Mouse (Mus musculus): ENCODE data around the gene Gm2056. TPM values are rescaled to one million over a fixed set of nuclear protein-coding genes. Genes with fewer than 3 reads are reported as not detected.
"Not testable (repeated sequence)": the region's sequence is repeated elsewhere in the genome, so short reads cannot be mapped to it uniquely, and the experiment has no call there.

Gm2056 gene
- not detected in 2 replicates for polyA plus RNA-seq (2016; fragmentation: Nextera tagmentation; extraction: Ambion mirVana)

DNA sequence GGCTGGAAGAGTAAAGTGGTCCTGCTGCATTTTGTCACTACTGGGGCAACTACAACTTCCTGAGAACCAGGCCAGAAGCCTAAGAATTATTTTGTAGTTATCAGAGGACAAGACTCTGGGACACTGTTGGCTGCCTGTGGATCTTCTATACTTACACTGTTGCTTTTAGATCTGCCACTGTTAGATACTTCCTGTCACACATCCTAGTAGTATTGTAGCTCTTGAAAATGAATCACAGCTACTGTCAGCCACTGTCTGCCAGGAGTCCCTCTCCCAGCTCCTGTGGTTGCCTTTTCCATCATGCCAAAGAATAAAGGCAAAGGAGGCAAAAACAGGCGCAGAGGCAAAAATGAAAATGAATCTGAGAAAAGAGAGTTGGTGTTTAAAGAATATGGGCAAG is at the start of gene Gm2056:
Gene Gm2056 (plus strand): TSS at position 301 of the 400 bp plus-strand sequence.
- H3K9me3 ChIP-seq; H3K27me3 ChIP-seq (ENCODE audit: poor library complexity, severe bottlenecking); H3K36me3 ChIP-seq (replicated peaks); DNase-seq (ENCODE audit: extremely low spot score, low spot score); H3K4me1 ChIP-seq; H3K4me3 ChIP-seq; H3K27ac ChIP-seq: not testable (repeated sequence)
- 72% methylated on average over 1 of the region's 1 CpGs for WGBS

DNA sequence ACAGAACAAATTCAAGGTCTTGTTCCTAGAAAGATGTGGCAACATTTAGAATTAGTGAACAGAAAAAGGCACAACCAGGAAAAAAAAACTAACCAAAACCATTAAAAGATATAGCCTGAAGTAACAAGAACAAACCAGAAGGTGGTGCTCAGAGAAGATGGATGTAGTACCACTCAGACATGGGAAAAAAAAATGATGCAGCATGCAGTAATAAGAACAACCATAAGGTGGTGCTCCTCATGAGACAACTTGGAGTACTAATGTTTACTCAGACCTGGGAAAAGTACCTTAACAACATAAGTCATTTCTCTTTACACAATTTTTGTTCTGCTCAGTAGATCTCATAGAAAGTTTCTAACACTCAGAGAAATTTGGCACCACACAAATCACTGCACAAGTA is 42.8 kb upstream of the Gm2056 start:
- not testable (repeated sequence) for H3K4me1 ChIP-seq; H3K36me3 ChIP-seq (replicated peaks); H3K27me3 ChIP-seq (ENCODE audit: poor library complexity, severe bottlenecking); H3K9me3 ChIP-seq; DNase-seq (ENCODE audit: extremely low spot score, low spot score); H3K27ac ChIP-seq; H3K4me3 ChIP-seq

DNA sequence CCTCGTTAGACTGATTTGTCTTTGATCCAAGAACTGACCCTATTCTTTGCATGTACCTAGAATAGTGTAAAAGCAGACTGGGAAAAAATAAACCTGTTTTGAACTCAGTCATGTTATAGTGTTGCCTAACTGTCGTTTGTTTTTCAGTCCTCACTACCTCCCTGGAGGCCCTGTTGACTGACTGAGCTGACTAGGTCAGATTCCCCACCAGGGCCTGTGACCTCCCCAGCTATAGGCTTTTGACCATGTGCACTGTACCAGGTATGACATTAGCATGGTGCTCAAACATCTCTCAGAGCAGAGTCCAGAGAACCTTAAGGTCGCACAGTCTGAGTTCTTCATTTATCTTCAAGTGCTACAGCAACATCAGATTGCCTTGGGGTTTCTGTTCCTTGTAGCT is 22.7 kb upstream of the Gm2056 start:
- not testable (repeated sequence) for H3K27me3 ChIP-seq (ENCODE audit: poor library complexity, severe bottlenecking); H3K4me1 ChIP-seq; H3K36me3 ChIP-seq (replicated peaks); DNase-seq (ENCODE audit: extremely low spot score, low spot score); H3K27ac ChIP-seq; H3K4me3 ChIP-seq; H3K9me3 ChIP-seq
- 83% methylated on average over 3 of the region's 3 CpGs for WGBS

DNA sequence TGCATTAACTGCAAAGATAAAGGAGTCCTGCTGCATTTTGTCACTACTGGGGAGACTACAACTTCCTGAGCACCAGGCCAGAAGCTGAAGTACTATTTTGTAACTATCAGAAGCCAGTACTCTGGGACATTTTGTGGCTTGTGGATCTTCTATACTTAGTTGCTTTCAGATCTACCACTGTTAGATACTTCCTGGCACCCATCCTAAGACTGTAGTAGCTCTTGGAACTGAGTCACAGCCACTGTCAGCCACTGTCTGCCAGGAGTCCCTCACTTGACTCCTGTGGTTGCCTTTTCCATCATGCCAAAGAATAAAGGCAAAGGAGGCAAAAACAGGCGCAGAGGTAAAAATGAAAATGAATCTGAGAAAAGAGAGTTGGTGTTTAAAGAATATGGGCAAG is 15.3 kb upstream of the Gm2056 start, which contains the start of gene Gm2075:
Gene Gm2075 (plus strand): TSS at position 301 of the 400 bp plus-strand sequence.
- not testable (repeated sequence) for H3K9me3 ChIP-seq; H3K27ac ChIP-seq; H3K4me3 ChIP-seq; H3K4me1 ChIP-seq; DNase-seq (ENCODE audit: extremely low spot score, low spot score); H3K27me3 ChIP-seq (ENCODE audit: poor library complexity, severe bottlenecking); H3K36me3 ChIP-seq (replicated peaks)
- WGBS, result no CpG with 5 or more reads among the region's 1 CpGs

DNA sequence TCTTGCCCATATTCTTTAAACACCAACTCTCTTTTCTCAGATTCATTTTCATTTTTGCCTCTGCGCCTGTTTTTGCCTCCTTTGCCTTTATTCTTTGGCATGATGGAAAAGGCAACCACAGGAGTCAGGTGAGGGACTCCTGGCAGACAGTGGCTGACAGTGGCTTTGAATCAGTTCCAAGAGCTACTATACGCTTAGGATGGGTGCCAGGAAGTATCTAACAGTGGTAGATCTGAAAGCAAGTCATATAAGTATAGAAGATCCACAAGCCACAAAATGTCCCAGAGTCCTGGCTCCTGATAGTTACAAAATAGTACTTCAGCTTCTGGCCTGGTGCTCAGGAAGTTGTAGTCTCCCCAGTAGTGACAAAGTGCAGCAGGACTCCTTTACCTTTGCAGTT is 8.1 kb upstream of the Gm2056 start, which contains the start of gene Gm6803:
Gene Gm6803 (minus strand): TSS at position 101 of the 400 bp plus-strand sequence.
- not testable (repeated sequence) for DNase-seq (ENCODE audit: extremely low spot score, low spot score); H3K36me3 ChIP-seq (replicated peaks); H3K4me3 ChIP-seq; H3K4me1 ChIP-seq; H3K27ac ChIP-seq; H3K9me3 ChIP-seq; H3K27me3 ChIP-seq (ENCODE audit: poor library complexity, severe bottlenecking)
- WGBS, result 82% methylated on average over 2 of the region's 2 CpGs

DNA sequence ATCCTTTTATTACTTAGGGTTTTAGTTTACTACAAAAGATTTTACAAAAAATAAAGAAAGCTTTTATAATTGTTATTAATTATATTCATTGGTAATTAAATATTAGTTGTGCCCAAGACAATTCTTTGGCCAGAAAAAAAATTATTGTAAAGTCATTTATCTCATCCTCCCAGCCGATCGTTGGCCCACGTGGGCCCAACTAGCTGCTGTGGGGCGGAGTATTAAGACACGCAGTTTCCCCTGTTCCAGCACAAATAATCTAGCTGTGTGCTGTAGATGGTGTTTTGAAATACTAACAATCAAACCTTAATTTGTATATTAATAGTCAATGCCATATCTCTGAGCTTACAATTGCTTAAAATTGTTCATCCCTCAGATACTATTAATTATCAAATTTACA is 5.4 kb downstream of the Gm2056 start:
- WGBS, result 94% methylated on average over 5 of the region's 5 CpGs
- H3K4me1 ChIP-seq, result not testable (repeated sequence)

DNA sequence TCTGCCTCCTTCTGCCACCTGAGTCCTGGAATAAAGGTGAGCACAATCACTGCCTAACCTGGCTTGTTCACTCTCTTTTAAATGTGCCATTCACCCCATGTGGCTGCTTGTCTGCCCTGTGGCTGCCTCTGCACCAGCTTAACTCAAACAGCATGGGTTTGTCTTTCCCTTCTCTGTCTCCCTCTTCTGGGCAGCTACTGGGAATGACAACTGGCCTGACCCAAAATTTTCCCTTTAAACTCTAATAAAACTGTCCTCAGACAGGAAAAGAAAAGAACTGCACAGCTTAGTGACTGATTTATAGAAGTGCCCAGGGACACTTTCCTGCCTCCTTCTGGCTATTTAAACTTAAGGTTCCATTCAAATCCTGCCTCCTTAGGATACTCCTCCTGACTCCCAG is 12.3 kb downstream of the Gm2056 start:
- H3K36me3 ChIP-seq (replicated peaks); DNase-seq (ENCODE audit: extremely low spot score, low spot score): not testable (repeated sequence)
- peaks cover 17% of the 10 kb centered on the region for H3K9me3 ChIP-seq

More for the DNA sequence above, 5.4 kb downstream of the Gm2056 start:
- H3K36me3 ChIP-seq (replicated peaks); H3K4me3 ChIP-seq; H3K27me3 ChIP-seq (ENCODE audit: poor library complexity, severe bottlenecking); H3K27ac ChIP-seq; DNase-seq (ENCODE audit: extremely low spot score, low spot score): not testable (repeated sequence)
- H3K9me3 ChIP-seq, result peaks cover 17% of the 10 kb centered on the region

DNA sequence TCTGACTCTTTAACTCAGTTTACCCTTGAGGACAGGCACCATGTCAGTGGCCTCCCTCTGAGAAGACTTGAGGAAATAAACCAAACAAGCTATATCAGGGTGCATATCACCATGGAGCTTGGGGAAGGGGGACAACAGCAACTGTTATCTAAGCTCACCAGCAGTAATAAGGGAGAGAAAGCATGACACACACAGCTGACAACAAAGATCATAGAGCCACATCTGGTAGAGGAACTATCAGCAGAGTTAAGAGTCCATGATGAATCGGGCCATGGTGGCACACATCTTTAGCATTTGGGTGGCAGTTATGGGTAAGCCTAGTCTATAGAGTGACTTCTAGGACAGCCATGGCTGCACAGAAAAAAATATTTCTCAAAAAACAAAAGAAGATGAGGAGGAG is 12.9 kb downstream of the Gm2056 start:
- WGBS, result 92% methylated on average over 1 of the region's 1 CpGs
- not testable (repeated sequence) for DNase-seq (ENCODE audit: extremely low spot score, low spot score); H3K36me3 ChIP-seq (replicated peaks)

More for the DNA sequence above, 12.3 kb downstream of the Gm2056 start:
- not testable (repeated sequence) for H3K4me3 ChIP-seq; H3K27me3 ChIP-seq (ENCODE audit: poor library complexity, severe bottlenecking); H3K4me1 ChIP-seq; H3K27ac ChIP-seq

DNA sequence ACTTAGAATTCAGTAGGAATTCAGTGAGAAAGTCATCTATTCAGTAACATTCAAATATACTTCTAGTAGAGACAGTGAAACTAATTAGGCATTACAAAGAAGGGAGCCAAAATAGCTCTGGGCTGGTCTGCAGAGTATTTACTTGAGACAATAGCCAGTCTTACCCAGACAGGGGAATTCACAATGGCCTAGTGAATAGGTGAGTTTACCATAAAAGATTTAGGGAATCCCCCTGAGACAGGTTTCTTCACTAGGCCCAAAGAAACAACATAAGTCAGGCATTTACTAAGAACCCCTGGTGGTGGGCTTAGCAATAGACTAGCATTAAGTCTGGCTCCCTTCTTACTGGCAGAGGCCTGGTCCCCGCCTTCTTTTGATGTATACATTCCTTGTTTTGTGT is 18.4 kb downstream of the Gm2056 start:
- not testable (repeated sequence) for DNase-seq (ENCODE audit: extremely low spot score, low spot score); H3K4me1 ChIP-seq; H3K4me3 ChIP-seq; H3K36me3 ChIP-seq (replicated peaks); H3K9me3 ChIP-seq; H3K27me3 ChIP-seq (ENCODE audit: poor library complexity, severe bottlenecking); H3K27ac ChIP-seq
- 48% methylated on average over 1 of the region's 1 CpGs for whole genome bisulfite sequencing

More for the DNA sequence above, 12.9 kb downstream of the Gm2056 start:
- not testable (repeated sequence) for H3K4me1 ChIP-seq; H3K4me3 ChIP-seq; H3K27ac ChIP-seq; H3K27me3 ChIP-seq (ENCODE audit: poor library complexity, severe bottlenecking)
- H3K9me3 ChIP-seq, result peaks cover 16% of the 10 kb centered on the region

Other genes with a start within 250 kb of the Gm2056 start
- not detected in 2 replicates for gene Gm21936, start 231.5 kb upstream of the Gm2056 start, polyA plus RNA-seq (2016; fragmentation: Nextera tagmentation; extraction: Ambion mirVana)
- not detected in 2 replicates for gene BB287469, start 210.4 kb upstream of the Gm2056 start, polyA plus RNA-seq (2016; fragmentation: Nextera tagmentation; extraction: Ambion mirVana)
- not detected in 2 replicates for gene Gm2001, start 184.7 kb upstream of the Gm2056 start, polyA plus RNA-seq (2016; fragmentation: Nextera tagmentation; extraction: Ambion mirVana)
- not detected in 2 replicates for gene Gm2016, start 152.9 kb upstream of the Gm2056 start, polyA plus RNA-seq (2016; fragmentation: Nextera tagmentation; extraction: Ambion mirVana)
- not detected in 2 replicates for gene Gm2022, start 131.6 kb upstream of the Gm2056 start, polyA plus RNA-seq (2016; fragmentation: Nextera tagmentation; extraction: Ambion mirVana)
- not detected in 2 replicates for gene Gm2035, start 107.1 kb upstream of the Gm2056 start, polyA plus RNA-seq (2016; fragmentation: Nextera tagmentation; extraction: Ambion mirVana)
- not detected in 2 replicates for gene Gm2042, start 72.9 kb upstream of the Gm2056 start, polyA plus RNA-seq (2016; fragmentation: Nextera tagmentation; extraction: Ambion mirVana)
- gene Gm2075, start 15.2 kb upstream of the Gm2056 start, polyA plus RNA-seq (2016; fragmentation: Nextera tagmentation; extraction: Ambion mirVana), result not detected in 2 replicates
- gene Gm6803, start 8.2 kb upstream of the Gm2056 start, polyA plus RNA-seq (2016; fragmentation: Nextera tagmentation; extraction: Ambion mirVana), result not detected in 2 replicates
- gene Gm16368, start 56.7 kb downstream of the Gm2056 start, polyA plus RNA-seq (2016; fragmentation: Nextera tagmentation; extraction: Ambion mirVana), result not detected in 2 replicates
- gene Gm10436, start 155.1 kb downstream of the Gm2056 start, polyA plus RNA-seq (2016; fragmentation: Nextera tagmentation; extraction: Ambion mirVana), result not detected in 2 replicates
- not detected in 2 replicates for gene Gm8332, start 223.1 kb downstream of the Gm2056 start, polyA plus RNA-seq (2016; fragmentation: Nextera tagmentation; extraction: Ambion mirVana)
- gene Gm5662, start 247.5 kb downstream of the Gm2056 start, polyA plus RNA-seq (2016; fragmentation: Nextera tagmentation; extraction: Ambion mirVana), result not detected in 2 replicates

Measured in forebrain, embryonic 10.5 days (tissue).